Mouse (Mus musculus): Measurements from ENCODE around the gene Dysf. TPM values are rescaled to one million over a fixed set of nuclear protein-coding genes. Genes with fewer than 3 reads are reported as not detected.

The Dysf gene
- total and polyA plus RNA-seq, 3 experiments, result not detected

GRCm38 (mm10) chr6:84125101-84125500 lies 116.7 kb downstream of the Dysf start:
- H3K27me3 ChIP-seq (ENCODE audit: control insufficient read depth in 1 of 2, insufficient read depth in 2 of 2, low read length in 2 of 2), result no peaks in the 10 kb centered on the region
- no peak for TF ChIP-seq ZNF384 (IDR thresholded peaks at IDR 0.05; ENCODE audit: low read depth, low read length)
- TF ChIP-seq RCOR1 (IDR thresholded peaks at IDR 0.05; ENCODE audit: low read depth, low read length), result no peak
- no peak for TF ChIP-seq POLR2A (IDR thresholded peaks at IDR 0.05; ENCODE audit: control insufficient read depth in 1 of 2, insufficient read depth in 1 of 2, low read depth in 1 of 2, low read length in 2 of 2, poor library complexity in 1 of 2)
- no peak for TF ChIP-seq ZKSCAN1 (IDR thresholded peaks at IDR 0.05; ENCODE audit: low read depth, low read length)
- no peak for TF ChIP-seq POLR2AphosphoS5 (IDR thresholded peaks at IDR 0.05; ENCODE audit: borderline replicate concordance, low read depth, low read length)
- no peak for TF ChIP-seq NELFE (IDR thresholded peaks at IDR 0.05; ENCODE audit: low read depth, low read length)
- TF ChIP-seq UBTF (IDR thresholded peaks at IDR 0.05; ENCODE audit: borderline replicate concordance, insufficient read depth, low read depth, low read length), result no peak
- TF ChIP-seq CTCF (IDR thresholded peaks at IDR 0.05 in 2 of 3, conservative IDR thresholded peaks at IDR 0.05 in 1 of 3; ENCODE audit: control insufficient read depth in 1 of 3, insufficient read depth in 1 of 3, low read depth in 2 of 3, low read length in 3 of 3, poor library complexity in 1 of 3, severe bottlenecking in 1 of 3), result no peak
- no peak for TF ChIP-seq MAX (IDR thresholded peaks at IDR 0.05; ENCODE audit: low read length)
- no peak for TF ChIP-seq EP300 (IDR thresholded peaks at IDR 0.05; ENCODE audit: low read depth in 1 of 2, low read length in 2 of 2)
- no peak for TF ChIP-seq MYC (IDR thresholded peaks at IDR 0.05; ENCODE audit: low read depth, low read length)
- no peak for TF ChIP-seq USF2 (IDR thresholded peaks at IDR 0.05; ENCODE audit: borderline replicate concordance in 1 of 2, insufficient read depth in 1 of 2, low read depth in 1 of 2, low read length in 2 of 2)
- TF ChIP-seq MYB (IDR thresholded peaks at IDR 0.05; ENCODE audit: low read depth, low read length), result no peak
- no peak for TF ChIP-seq ZMIZ1 (IDR thresholded peaks at IDR 0.05; ENCODE audit: low read depth, low read length)
- no peak for TF ChIP-seq SMC3 (IDR thresholded peaks at IDR 0.05; ENCODE audit: low read depth, low read length)
- no peaks in the 10 kb centered on the region for H3K4me1 ChIP-seq (ENCODE audit: control insufficient read depth in 1 of 2, insufficient read depth in 2 of 2, low read length in 2 of 2)
- H3K9me3 ChIP-seq (replicated peaks; ENCODE audit: insufficient read depth, low read length), result no peaks in the 10 kb centered on the region
- no peak for DNase-seq (ENCODE audit: low read depth, low spot score)
- H3K4me3 ChIP-seq (ENCODE audit: control insufficient read depth in 1 of 2, insufficient read depth in 1 of 2, low read depth in 2 of 2, low read length in 2 of 2), result no peak overlapping the region
- H3K79me2 ChIP-seq (ENCODE audit: control insufficient read depth, insufficient read depth, low read length, poor library complexity), result no peaks in the 10 kb centered on the region
- H3K9ac ChIP-seq (ENCODE audit: control insufficient read depth, low read depth, low read length, poor library complexity, severe bottlenecking), result no peak overlapping the region
- no peak overlapping the region for H3K27ac ChIP-seq (ENCODE audit: control insufficient read depth, low read depth, low read length)
- H3K36me3 ChIP-seq (ENCODE audit: control insufficient read depth in 1 of 2, insufficient read depth in 2 of 2, low read length in 2 of 2), result no peaks in the 10 kb centered on the region

- H3K27me3 ChIP-seq (ENCODE audit: control insufficient read depth in 1 of 2, insufficient read depth in 2 of 2, low read length in 2 of 2), result no peaks in the 10 kb centered on the region
- no peak overlapping the region for H3K9ac ChIP-seq (ENCODE audit: control insufficient read depth, low read depth, low read length, poor library complexity, severe bottlenecking)
- H3K4me1 ChIP-seq (ENCODE audit: control insufficient read depth in 1 of 2, insufficient read depth in 2 of 2, low read length in 2 of 2), result no peaks in the 10 kb centered on the region
- H3K27ac ChIP-seq (ENCODE audit: control insufficient read depth, low read depth, low read length), result no peak overlapping the region
- H3K4me3 ChIP-seq (ENCODE audit: control insufficient read depth in 1 of 2, insufficient read depth in 1 of 2, low read depth in 2 of 2, low read length in 2 of 2), result no peak overlapping the region
- H3K36me3 ChIP-seq (ENCODE audit: control insufficient read depth in 1 of 2, insufficient read depth in 2 of 2, low read length in 2 of 2), result no peaks in the 10 kb centered on the region
- no peaks in the 10 kb centered on the region for H3K79me2 ChIP-seq (ENCODE audit: control insufficient read depth, insufficient read depth, low read length, poor library complexity)
- no peaks in the 10 kb centered on the region for H3K9me3 ChIP-seq (replicated peaks; ENCODE audit: insufficient read depth, low read length)
- DNase-seq (ENCODE audit: low read depth, low spot score), result no peak
- TF ChIP-seq E2F4 (IDR thresholded peaks at IDR 0.05; ENCODE audit: borderline replicate concordance, low read depth, low read length) (no peak), ELF1 (IDR thresholded peaks at IDR 0.05; ENCODE audit: low read depth, low read length) (no peak), POLR2AphosphoS5 (IDR thresholded peaks at IDR 0.05; ENCODE audit: borderline replicate concordance, low read depth, low read length) (no peak; the same call in 1 of the 2 replicates), POLR2AphosphoS2 (IDR thresholded peaks at IDR 0.05; ENCODE audit: low read length) (no peak), BHLHE40 (IDR thresholded peaks at IDR 0.05; ENCODE audit: borderline replicate concordance, low read depth, low read length) (no peak), ZNF384 (IDR thresholded peaks at IDR 0.05; ENCODE audit: low read depth, low read length) (no peak), ETS1 (IDR thresholded peaks at IDR 0.05; ENCODE audit: low read depth, low read length) (no peak)
Measured at GRCm38 (mm10) chr6:84128229-84128628, 119.8 kb downstream of the Dysf start.
